Mouse (Mus musculus) large intestine, adult 2 months (tissue): ENCODE results near the gene Muc3. TPM values are rescaled to one million over a fixed set of nuclear protein-coding genes. Genes with fewer than 3 reads are reported as not detected.
"Not testable (repeated sequence)": the region's sequence is repeated elsewhere in the genome, so short reads cannot be mapped to it uniquely, and the experiment has no call there.

Source experiments
- DNase-seq: peaks from one replicate; pipeline ENCODE4 v3.0.0-alpha.2; 2012; ENCODE audit warnings: low read depth, low spot score
- WGBS: fragments of 180-500 bp; shearing (Covaris S2); methylation state at CpG from one replicate; pipeline ENCODE4 v1.1.7; 2018; 5-methylcytosine and 5-hydroxymethylcytosine counted together
- polyA plus RNA-seq: library from polyadenylated mRNA; depleted of rRNA; stranded (reverse); fragments of >200 nt; gene quantifications from 2 replicates; pipeline ENCODE4 v1.2.3, GENCODE M21; 2012; rRNA removed

Gene Muc3
- 519 and 836 TPM in 2 replicates for polyA plus RNA-seq

- DNase-seq = not testable (repeated sequence)
Measured at GRCm38 (mm10) chr5:137149272-137149882, at the start of gene Muc3. TSS of gene Muc3 (minus strand) at chr5:137149322.

- DNase-seq = no peak
- 29% methylated on average over 8 of the region's 8 CpGs for WGBS
Measured at GRCm38 (mm10) chr5:137194488-137195120, 45.5 kb upstream of the Muc3 start.

GRCm38 (mm10) chr5:137193279-137193952 lies 44.3 kb upstream of the Muc3 start:
- WGBS = 15% methylated on average over 8 of the region's 8 CpGs
- DNase-seq = peak; percentile 80

GRCm38 (mm10) chr5:137189326-137189725 lies 40.2 kb upstream of the Muc3 start:
- 1% methylated on average over 34 of the region's 34 CpGs for WGBS
- no peak for DNase-seq

GRCm38 (mm10) chr5:137185362-137185761 lies 36.2 kb upstream of the Muc3 start:
- 79% methylated on average over 8 of the region's 8 CpGs for WGBS

GRCm38 (mm10) chr5:137179646-137180374 lies 30.7 kb upstream of the Muc3 start:
- 88% methylated on average over 8 of the region's 8 CpGs for WGBS

More at GRCm38 (mm10) chr5:137185362-137185761, 36.2 kb upstream of the Muc3 start:
- no peak for DNase-seq

GRCm38 (mm10) chr5:137173967-137174366 lies 24.8 kb upstream of the Muc3 start:
- DNase-seq = no peak
- 49% methylated on average over 6 of the region's 6 CpGs for WGBS

More at GRCm38 (mm10) chr5:137179646-137180374, 30.7 kb upstream of the Muc3 start:
- DNase-seq = no peak

- WGBS = 66% methylated on average over 1 of the region's 1 CpGs
- DNase-seq = no peak
Measured at GRCm38 (mm10) chr5:137172591-137172990, 23.5 kb upstream of the Muc3 start.

GRCm38 (mm10) chr5:137171478-137171877 lies 22.4 kb upstream of the Muc3 start:
- WGBS = 82% methylated on average over 7 of the region's 7 CpGs
- DNase-seq = no peak

GRCm38 (mm10) chr5:137170836-137171380 lies 21.8 kb upstream of the Muc3 start:
- DNase-seq = no peak
- 40% methylated on average over 9 of the region's 9 CpGs for WGBS

- DNase-seq = no peak
- 21% methylated on average over 6 of the region's 6 CpGs for WGBS
Measured at GRCm38 (mm10) chr5:137167539-137167938, 18.4 kb upstream of the Muc3 start.

- 40% methylated on average over 9 of the region's 9 CpGs for WGBS
- no peak for DNase-seq
Measured at GRCm38 (mm10) chr5:137166012-137166411, 16.9 kb upstream of the Muc3 start.

- WGBS = 64% methylated on average over 4 of the region's 4 CpGs
- no peak for DNase-seq
Measured at GRCm38 (mm10) chr5:137161853-137162252, 12.7 kb upstream of the Muc3 start.

GRCm38 (mm10) chr5:137159461-137159860 lies 10.3 kb upstream of the Muc3 start:
- DNase-seq = no peak
- WGBS = 13% methylated on average over 11 of the region's 11 CpGs

GRCm38 (mm10) chr5:137153289-137153688 lies 4.2 kb upstream of the Muc3 start:
- WGBS = 91% methylated on average over 5 of the region's 5 CpGs
- no peak for DNase-seq

- DNase-seq = no peak
- WGBS = 52% methylated on average over 2 of the region's 2 CpGs
Measured at GRCm38 (mm10) chr5:137152623-137153022, 3.5 kb upstream of the Muc3 start.

GRCm38 (mm10) chr5:137140836-137141235 lies 8.3 kb downstream of the Muc3 start:
- WGBS = 10% methylated on average over 3 of the region's 3 CpGs
- no peak for DNase-seq

GRCm38 (mm10) chr5:137138977-137139376 lies 10.1 kb downstream of the Muc3 start:
- DNase-seq = no peak
- 85% methylated on average over 10 of the region's 10 CpGs for WGBS

- DNase-seq = no peak
- WGBS = 61% methylated on average over 11 of the region's 11 CpGs
Measured at GRCm38 (mm10) chr5:137134959-137135358, 14.2 kb downstream of the Muc3 start.

- DNase-seq = no peak
- WGBS = 0% methylated on average over 3 of the region's 3 CpGs
Measured at GRCm38 (mm10) chr5:137131490-137131889, 17.6 kb downstream of the Muc3 start.
